ENCODE assay signal across 8 mouse cellular contexts in genomic region chr10:70440639-70441461, GRCm38 (mm10). TPM values are rescaled to one million over a fixed set of nuclear protein-coding genes. Genes with fewer than 3 reads are reported as not detected.
DNase-seq lines count a peak whose midpoint lies in the region; ATAC-seq and TF ChIP-seq lines count a peak whose summit lies in the region.

No protein-coding gene starts in this region.

- peak overlapping the region; percentile 77 for H3K4me2 ChIP-seq in forebrain, embryonic 14.5 days (ENCODE audit: low read length)
- H3K4me2 ChIP-seq in liver, embryonic 16.5 days (ENCODE audit: low read depth, low read length), result peak overlapping the region; percentile 65

- intact Hi-C loops in heart, postnatal 10 days (cut with DNase I), result loop anchor here (5.0 kb wide), 2 partner anchors 41 to 69 kb away; no protein-coding TSS in a partner anchor

- H3K27me3 ChIP-seq in C2C12 (ENCODE audit: control insufficient read depth, insufficient read depth, insufficient read length), result no peaks in the 10 kb centered on the region
- no peaks in the 10 kb centered on the region for H3K27me3 ChIP-seq in forebrain, embryonic 14.5 days (replicated peaks; ENCODE audit: control insufficient read depth, insufficient read depth, low read length)
- peaks cover 6% of the 10 kb centered on the region; the same call in 1 of the 2 replicates for H3K27me3 ChIP-seq in liver, embryonic 16.5 days (ENCODE audit: control insufficient read depth, insufficient read depth, low read depth, low read length)

- peak; percentile 93 for ATAC-seq in forebrain, embryonic 14.5 days
- ATAC-seq in liver, embryonic 16.5 days (ENCODE audit: low read depth), result no peak
- no peak for ATAC-seq in megakaryocyte-erythroid progenitor cell, adult 5-6 weeks (replicated peaks; ENCODE audit: low FRiP score, low TSS enrichment, poor library complexity, severe bottlenecking)

- H3K9me3 ChIP-seq in forebrain, embryonic 14.5 days (replicated peaks; ENCODE audit: control insufficient read depth, low read length), result no peaks in the 10 kb centered on the region
- H3K9me3 ChIP-seq in liver, embryonic 16.5 days (replicated peaks; ENCODE audit: control insufficient read depth, low read length), result no peaks in the 10 kb centered on the region; the same call in 1 of the 2 replicates

- peak; percentile 72 for DNase-seq in brain, embryonic 18.5 days (ENCODE audit: low read depth, low spot score)
- DNase-seq in forebrain, embryonic 14.5 days (ENCODE audit: low spot score), result peak; percentile 85
- peak; percentile 58 to 69 for DNase-seq in heart, postnatal 10 days
- DNase-seq in layer of hippocampus, adult 18-20 months (ENCODE audit: low spot score in 2 of 2), result peak; percentile 77 to 82
- DNase-seq in ovary, postnatal 36 days (ENCODE audit: low spot score), result peak; percentile 49

- peak overlapping the region; percentile 29 for H3K4me3 ChIP-seq in C2C12 (ENCODE audit: insufficient read depth, poor library complexity, severe bottlenecking)
- H3K4me3 ChIP-seq in forebrain, embryonic 14.5 days (ENCODE audit: low read depth, low read length), result peak overlapping the region; percentile 64
- H3K4me3 ChIP-seq in liver, embryonic 16.5 days (ENCODE audit: low read depth, low read length), result peak overlapping the region; percentile 52

- peak overlapping the region; percentile 86 for H3K9ac ChIP-seq in forebrain, embryonic 14.5 days (ENCODE audit: low read length)
- H3K9ac ChIP-seq in liver, embryonic 16.5 days (ENCODE audit: low read depth, low read length), result no peak overlapping the region

- no peaks in the 10 kb centered on the region for H3K79me3 ChIP-seq in C2C12 (ENCODE audit: low read depth)

- H3K36me3 ChIP-seq in C2C12 (ENCODE audit: control insufficient read depth, insufficient read depth), result no peaks in the 10 kb centered on the region
- H3K36me3 ChIP-seq in forebrain, embryonic 14.5 days (ENCODE audit: control insufficient read depth, insufficient read depth, low read length), result no peaks in the 10 kb centered on the region
- H3K36me3 ChIP-seq in liver, embryonic 16.5 days (ENCODE audit: control insufficient read depth, insufficient read depth), result no peaks in the 10 kb centered on the region

- no peak for TF ChIP-seq CTCF in C2C12 (IDR thresholded peaks at IDR 0.05; ENCODE audit: control insufficient read depth, insufficient read depth, insufficient read length)

- peak overlapping the region; percentile 73 for H3ac ChIP-seq in C2C12 (ENCODE audit: control insufficient read depth, insufficient read length, low read depth)

- H3K4me1 ChIP-seq in forebrain, embryonic 14.5 days (ENCODE audit: control insufficient read depth, insufficient read depth, low read length), result peaks cover 22% of the 10 kb centered on the region
- no peaks in the 10 kb centered on the region for H3K4me1 ChIP-seq in liver, embryonic 16.5 days (ENCODE audit: control insufficient read depth, low read depth, low read length)

- H3K79me2 ChIP-seq in C2C12 (ENCODE audit: control insufficient read depth, insufficient read depth), result no peaks in the 10 kb centered on the region

- WGBS in forebrain, embryonic 14.5 days, result under 1% methylated on average over 44 of the region's 44 CpGs
- 2% methylated on average over 39 of the region's 44 CpGs for WGBS in liver, embryonic 16.5 days (ENCODE audit: insufficient replicate concordance)

- peak overlapping the region; percentile 95 for H3K27ac ChIP-seq in forebrain, embryonic 14.5 days (ENCODE audit: low read depth, low read length)
- H3K27ac ChIP-seq in liver, embryonic 16.5 days (ENCODE audit: low read length), result no peak overlapping the region

TF ChIP-seq in C2C12, 6 proteins besides CTCF, POLR2A, EP300 and RAD21:
- no peak for TF ChIP-seq MYOD1 (IDR thresholded peaks at IDR 0.05; ENCODE audit: control insufficient read depth, insufficient read length, low read depth)
- no peak for TF ChIP-seq MAX (IDR thresholded peaks at IDR 0.05)
- TF ChIP-seq MYOG (IDR thresholded peaks at IDR 0.05; ENCODE audit: control insufficient read depth, extremely low read depth, insufficient read length), result no peak
- TF ChIP-seq FOSL1 (IDR thresholded peaks at IDR 0.05; ENCODE audit: insufficient read depth, low read length, poor library complexity, severe bottlenecking), result no peak
- TF ChIP-seq CEBPB (IDR thresholded peaks at IDR 0.05; ENCODE audit: low read depth), result no peak
- TF ChIP-seq USF1 (IDR thresholded peaks at IDR 0.05; ENCODE audit: low read depth), result no peak
TF ChIP-seq in C2C12: peak in this region for 0.

RNA-seq across cellular contexts. Expression of gene Fam13c, which starts 0.6 kb away (rescaled TPM):
- polyA plus RNA-seq in C2C12 (2012; fragmentation: generic; extraction: Trizol), result 0.98 TPM
- 20.8 and 25.3 TPM in 2 replicates for polyA plus RNA-seq in forebrain, embryonic 14.5 days (2014; fragmentation: Nextera tagmentation; extraction: Ambion mirVana)
- total RNA-seq in heart, postnatal 10 days (2021), result 1 to 10 TPM; 6.9 to 8.9 TPM
- 10 to 100 TPM; 80.4 to 86.2 TPM for total RNA-seq in layer of hippocampus, adult 18-20 months (2021)
- polyA plus RNA-seq in liver, embryonic 16.5 days (2015; fragmentation: Nextera tagmentation; extraction: Ambion mirVana), result 0.12 and 0.24 TPM in 2 replicates
- total RNA-seq in megakaryocyte-erythroid progenitor cell, adult 5-6 weeks (2014; fragmentation: Nextera tagmentation), result not detected in 2 replicates
- not detected in 2 replicates for total RNA-seq in megakaryocyte-erythroid progenitor cell, adult 5-6 weeks (2017)

Comparison
In these comparisons a context has a peak if more than half of its experiments do, and no peak if none do; other contexts are left out.
1. RNA of gene Fam13c, which starts 0.6 kb away (total RNA-seq): 80.4 to 86.2 TPM in layer of hippocampus, adult 18-20 months; 6.9 to 8.9 TPM in heart, postnatal 10 days and not detected in megakaryocyte-erythroid progenitor cell, adult 5-6 weeks; every median in the first group is over 4 times any median in the second.
2. Peak in every context shown above with its lines, with median percentiles within 50 percentile points of each other: H3K4me3 ChIP-seq and DNase-seq.